Mouse (Mus musculus) gastrocnemius, adult 2 months (tissue): Measurements from ENCODE around the gene Ano9. TPM values are rescaled to one million over a fixed set of nuclear protein-coding genes. Genes with fewer than 3 reads are reported as not detected.

ENCODE experiments used
- DNase-seq: peaks from one replicate; pipeline ENCODE4 v3.0.0; 2022
- H3K27ac ChIP-seq: fragments of 200-600 bp; 2 replicates; pipeline ENCODE4 v1.8.1; 2022; ENCODE audit warnings: mild to moderate bottlenecking
- H3K4me3 ChIP-seq: fragments of 200-600 bp; 2 replicates; pipeline ENCODE4 v1.8.1; 2022; ENCODE audit warnings: mild to moderate bottlenecking, moderate library complexity
- CTCF ChIP-seq: fragments of 200-600 bp; IDR thresholded peaks from 2 replicates; pipeline ENCODE4 v1.8.1; 2022; ENCODE audit warnings: antibody characterized with exemption, mild to moderate bottlenecking, moderate library complexity
- intact Hi-C: fragments of 180-260 bp; cut with DNase I; formaldehyde crosslinking; loops from one replicate; pipeline ENCODE4 v1.15.1; 2025
- total RNA-seq, 2 experiments: library from RNA; stranded (reverse); gene quantifications; 2 replicates each; pipeline ENCODE4 v1.2.3; 2021

The Ano9 gene
- total RNA-seq, 2 experiments from 2014 or later: not detected

- Histone ChIP-seq H3K4me3 (no peak overlapping the region), H3K27ac (no peak overlapping the region)
- intact Hi-C loops: no loop called here
- no peak for TF ChIP-seq CTCF
- DNase-seq: no peak
Measured at GRCm38 (mm10) chr7:141056976-141057375, 60.6 kb downstream of the Ano9 start.

GRCm38 (mm10) chr7:141055785-141056184, 61.8 kb downstream of the Ano9 start:
- TF ChIP-seq CTCF: no peak
- Histone ChIP-seq H3K27ac (no peak overlapping the region), H3K4me3 (no peak overlapping the region)
- no peak for DNase-seq
- intact Hi-C loops: no loop called here

GRCm38 (mm10) chr7:141052421-141052820, 65.2 kb downstream of the Ano9 start:
- Histone ChIP-seq H3K27ac (no peak overlapping the region), H3K4me3 (no peak overlapping the region)
- no peak for DNase-seq
- intact Hi-C loops: no loop called here
- TF ChIP-seq CTCF: no peak

GRCm38 (mm10) chr7:141052016-141052415, 65.6 kb downstream of the Ano9 start:
- Histone ChIP-seq H3K27ac (no peak overlapping the region), H3K4me3 (no peak overlapping the region)
- intact Hi-C loops: no loop called here
- no peak for DNase-seq
- no peak for TF ChIP-seq CTCF

Other genes starting within 250 kb of the Ano9 start
- 10 to 100 TPM; 84.5 to 89.3 TPM for gene Psmd13, start 235.8 kb downstream of the Ano9 start, total RNA-seq
- gene Sirt3, start 235.5 kb downstream of the Ano9 start, total RNA-seq: 10 to 100 TPM; 20.4 to 27.3 TPM
- 1,000 to 10,000 TPM; 2,055 to 2,295 TPM for gene Cox8b, start 217.4 kb downstream of the Ano9 start, total RNA-seq
- not detected for gene Nlrp6, start 196.9 kb downstream of the Ano9 start, total RNA-seq
- gene Pgghg, start 176.4 kb downstream of the Ano9 start, total RNA-seq: 1 to 10 TPM; 3.8 to 5.6 TPM
- gene Ifitm5, start 167.5 kb downstream of the Ano9 start, total RNA-seq: under 1 TPM in 1 of 2 experiments, not detected in 1; 0.33 TPM
- gene Gm45717, start 161.9 kb downstream of the Ano9 start, total RNA-seq: not detected
- gene Ifitm2, start 161.8 kb downstream of the Ano9 start, total RNA-seq: 10 to 100 TPM; 42.2 to 82.6 TPM
- 1 to 10 TPM in 1 of 2 experiments, under 1 TPM in 1; 0.69 to 1.4 TPM for gene Ifitm1, start 150.6 kb downstream of the Ano9 start, total RNA-seq
- gene Ifitm3, start 107.0 kb downstream of the Ano9 start, total RNA-seq: 10 to 100 TPM; 30.8 to 49.0 TPM
- not detected for gene Ifitm6, start 99.9 kb downstream of the Ano9 start, total RNA-seq
- not detected for gene Gm17387, start 88.7 kb downstream of the Ano9 start, total RNA-seq
- gene B4galnt4, start 56.7 kb downstream of the Ano9 start, total RNA-seq: under 1 TPM; 0.17 to 0.18 TPM
- not detected for gene Pkp3, start 39.6 kb downstream of the Ano9 start, total RNA-seq
- 1 to 10 TPM; 1.7 TPM for gene Sigirr, start 17.2 kb downstream of the Ano9 start, total RNA-seq
- gene Ptdss2, start 4.6 kb upstream of the Ano9 start, total RNA-seq: 10 to 100 TPM; 19.5 to 20.5 TPM
- 10 to 100 TPM; 46.5 to 50.9 TPM for gene Rnh1, start 55.1 kb upstream of the Ano9 start, total RNA-seq
- gene Hras, start 76.2 kb upstream of the Ano9 start, total RNA-seq: 100 to 1,000 TPM; 117 to 119 TPM
- 1 to 10 TPM; 1.7 to 2.1 TPM for gene Lrrc56, start 76.4 kb upstream of the Ano9 start, total RNA-seq
- not detected for gene Lmntd2, start 96.3 kb upstream of the Ano9 start, total RNA-seq
- under 1 TPM in 1 of 2 experiments, not detected in 1; 0.28 TPM for gene Rassf7, start 98.1 kb upstream of the Ano9 start, total RNA-seq
- 10 to 100 TPM; 22.4 to 28.1 TPM for gene Phrf1, start 111.0 kb upstream of the Ano9 start, total RNA-seq
- 1 to 10 TPM; 1.1 TPM for gene Irf7, start 148.7 kb upstream of the Ano9 start, total RNA-seq
- not detected for gene Cdhr5, start 159.0 kb upstream of the Ano9 start, total RNA-seq
- gene Sct, start 161.3 kb upstream of the Ano9 start, total RNA-seq: not detected
- not detected for gene Drd4, start 174.2 kb upstream of the Ano9 start, total RNA-seq
- gene Deaf1, start 209.9 kb upstream of the Ano9 start, total RNA-seq: 10 to 100 TPM; 13.3 to 14.0 TPM
- gene Tmem80, start 209.9 kb upstream of the Ano9 start, total RNA-seq: 10 to 100 TPM; 11.5 to 16.9 TPM
- gene Eps8l2, start 221.1 kb upstream of the Ano9 start, total RNA-seq: 1 to 10 TPM; 2.6 to 3.1 TPM